Mouse (Mus musculus): ENCODE results near the gene Fstl1. TPM values are rescaled to one million over a fixed set of nuclear protein-coding genes. Genes with fewer than 3 reads are reported as not detected.

The Fstl1 gene
- polyA plus RNA-seq, 1 experiment from 2014 or later: 90.2 TPM

DNA sequence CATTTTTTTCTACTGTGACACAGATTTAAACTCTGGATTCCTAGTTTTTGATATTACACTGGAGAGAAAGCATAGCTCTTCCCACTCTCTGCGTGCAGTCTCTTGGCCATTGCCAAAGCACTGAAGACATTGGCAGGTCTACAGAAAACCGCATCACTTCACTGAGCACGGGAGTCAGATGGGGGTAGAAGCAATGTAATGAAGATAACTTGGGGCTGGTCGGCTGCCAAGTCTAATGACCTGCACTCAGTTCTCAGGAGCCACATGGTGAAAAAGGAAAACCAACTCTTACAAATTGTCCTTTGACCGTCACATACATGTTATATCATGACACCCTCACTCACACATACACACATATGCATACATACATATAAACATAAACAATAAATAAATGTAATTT lies 47.3 kb downstream of the Fstl1 start:
- peak; percentile 30 for DNase-seq (ENCODE audit: low spot score)
- 71% methylated on average over 5 of the region's 5 CpGs for WGBS

GRCm38 (mm10) chr16:37824778-37825505 lies 48.3 kb downstream of the Fstl1 start:
- WGBS: 93% methylated on average over 12 of the region's 12 CpGs
- no peak overlapping the region for H3K4me2 ChIP-seq (ENCODE audit: low read length)
- ATAC-seq (no peak), DNase-seq (ENCODE audit: low spot score) (no peak)
- no peaks in the 10 kb centered on the region for H3K4me1 ChIP-seq (ENCODE audit: control insufficient read depth, insufficient read depth, low read length)
- H3K27ac ChIP-seq (ENCODE audit: low read depth, low read length): no peak overlapping the region
- no peak overlapping the region for H3K4me3 ChIP-seq (ENCODE audit: low read depth, low read length)
- no peak overlapping the region for H3K9ac ChIP-seq (ENCODE audit: low read length)
- peaks cover 72% of the 10 kb centered on the region for H3K36me3 ChIP-seq (ENCODE audit: control insufficient read depth, insufficient read depth, low read length)
- no peaks in the 10 kb centered on the region for H3K27me3 ChIP-seq (replicated peaks; ENCODE audit: control insufficient read depth, insufficient read depth, low read length)
- H3K9me3 ChIP-seq (replicated peaks; ENCODE audit: control insufficient read depth, low read length): no peaks in the 10 kb centered on the region

More for the DNA sequence above, 47.3 kb downstream of the Fstl1 start:
- Histone ChIP-seq H3K9me3 (replicated peaks; ENCODE audit: control insufficient read depth, low read length) (no peaks in the 10 kb centered on the region), H3K9ac (ENCODE audit: low read length) (no peak overlapping the region), H3K4me3 (ENCODE audit: low read depth, low read length) (no peak overlapping the region), H3K4me2 (ENCODE audit: low read length) (no peak overlapping the region), H3K4me1 (ENCODE audit: control insufficient read depth, insufficient read depth, low read length) (no peaks in the 10 kb centered on the region), H3K36me3 (ENCODE audit: control insufficient read depth, insufficient read depth, low read length) (peaks cover 62% of the 10 kb centered on the region), H3K27ac (ENCODE audit: low read depth, low read length) (no peak overlapping the region), H3K27me3 (replicated peaks; ENCODE audit: control insufficient read depth, insufficient read depth, low read length) (no peaks in the 10 kb centered on the region)
- no peak for ATAC-seq

GRCm38 (mm10) chr16:37826286-37826685 lies 49.6 kb downstream of the Fstl1 start:
- ATAC-seq (no peak), DNase-seq (ENCODE audit: low spot score) (no peak)
- Histone ChIP-seq H3K4me2 (ENCODE audit: low read length) (no peak overlapping the region), H3K9ac (ENCODE audit: low read length) (no peak overlapping the region), H3K36me3 (ENCODE audit: control insufficient read depth, insufficient read depth, low read length) (peaks cover 79% of the 10 kb centered on the region), H3K27me3 (replicated peaks; ENCODE audit: control insufficient read depth, insufficient read depth, low read length) (no peaks in the 10 kb centered on the region), H3K4me3 (ENCODE audit: low read depth, low read length) (no peak overlapping the region), H3K27ac (ENCODE audit: low read depth, low read length) (no peak overlapping the region), H3K4me1 (ENCODE audit: control insufficient read depth, insufficient read depth, low read length) (no peaks in the 10 kb centered on the region), H3K9me3 (replicated peaks; ENCODE audit: control insufficient read depth, low read length) (no peaks in the 10 kb centered on the region)
- 93% methylated on average over 3 of the region's 3 CpGs for WGBS

GRCm38 (mm10) chr16:37831041-37831440 lies 54.4 kb downstream of the Fstl1 start:
- H3K4me3 ChIP-seq (ENCODE audit: low read depth, low read length): no peak overlapping the region
- no peaks in the 10 kb centered on the region for H3K9me3 ChIP-seq (replicated peaks; ENCODE audit: control insufficient read depth, low read length)
- no peaks in the 10 kb centered on the region for H3K4me1 ChIP-seq (ENCODE audit: control insufficient read depth, insufficient read depth, low read length)
- WGBS: 79% methylated on average over 7 of the region's 7 CpGs
- ATAC-seq: no peak
- no peaks in the 10 kb centered on the region for H3K27me3 ChIP-seq (replicated peaks; ENCODE audit: control insufficient read depth, insufficient read depth, low read length)
- no peak overlapping the region for H3K4me2 ChIP-seq (ENCODE audit: low read length)
- no peak overlapping the region for H3K27ac ChIP-seq (ENCODE audit: low read depth, low read length)
- no peak for DNase-seq (ENCODE audit: low spot score)
- H3K9ac ChIP-seq (ENCODE audit: low read length): no peak overlapping the region
- H3K36me3 ChIP-seq (ENCODE audit: control insufficient read depth, insufficient read depth, low read length): peaks cover 61% of the 10 kb centered on the region

DNA sequence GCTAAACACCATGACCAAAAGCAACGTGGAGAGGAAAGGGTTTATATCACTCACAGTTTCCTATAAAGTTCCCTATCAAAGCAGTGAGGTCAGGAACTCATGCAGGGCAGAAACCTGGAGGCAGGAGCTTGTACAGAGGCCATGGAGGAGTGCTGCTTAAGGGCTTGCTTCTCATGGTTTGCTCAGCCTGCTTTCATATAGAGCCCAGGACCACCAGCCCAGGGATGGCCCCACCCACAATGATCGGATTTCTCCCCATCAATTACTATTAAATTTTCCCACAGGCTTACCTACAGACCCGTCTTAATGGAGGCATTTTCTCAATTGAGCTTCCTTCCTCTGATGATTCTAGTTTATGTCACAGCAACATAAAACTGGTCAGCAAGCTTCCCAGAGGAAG lies 60.9 kb downstream of the Fstl1 start:
- Histone ChIP-seq H3K4me1 (ENCODE audit: control insufficient read depth, insufficient read depth, low read length) (no peaks in the 10 kb centered on the region), H3K9ac (ENCODE audit: low read length) (no peak overlapping the region), H3K4me2 (ENCODE audit: low read length) (no peak overlapping the region), H3K9me3 (replicated peaks; ENCODE audit: control insufficient read depth, low read length) (no peaks in the 10 kb centered on the region), H3K27ac (ENCODE audit: low read depth, low read length) (no peak overlapping the region), H3K27me3 (replicated peaks; ENCODE audit: control insufficient read depth, insufficient read depth, low read length) (no peaks in the 10 kb centered on the region), H3K36me3 (ENCODE audit: control insufficient read depth, insufficient read depth, low read length) (peaks cover 17% of the 10 kb centered on the region; the same call in 1 of the 2 replicates), H3K4me3 (ENCODE audit: low read depth, low read length) (no peak overlapping the region)
- WGBS: 75% methylated on average over 3 of the region's 3 CpGs
- DNase-seq (ENCODE audit: low spot score) (no peak), ATAC-seq (no peak)

DNA sequence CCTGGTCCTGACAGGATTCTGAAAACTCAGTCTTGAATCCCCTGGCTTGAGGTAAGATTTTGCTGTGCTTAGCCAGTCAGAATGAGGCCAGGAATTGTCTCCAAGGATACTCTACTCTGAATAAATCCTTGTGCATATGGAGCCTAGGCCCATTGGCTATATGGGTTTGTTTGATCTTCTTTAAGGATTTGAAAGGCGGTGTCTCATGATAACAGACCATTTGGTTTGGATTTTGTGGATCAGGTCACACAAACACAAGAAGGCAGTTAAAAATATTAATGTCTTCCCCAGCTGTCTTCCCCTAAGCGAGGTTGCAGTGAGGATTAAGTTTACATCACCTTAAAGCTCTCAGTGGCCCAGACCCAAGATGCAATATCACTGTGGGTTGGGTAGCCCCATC lies 65.8 kb downstream of the Fstl1 start:
- DNase-seq (ENCODE audit: low spot score) (no peak), ATAC-seq (no peak)
- Histone ChIP-seq H3K9me3 (replicated peaks; ENCODE audit: control insufficient read depth, low read length) (no peaks in the 10 kb centered on the region), H3K36me3 (ENCODE audit: control insufficient read depth, insufficient read depth, low read length) (no peaks in the 10 kb centered on the region), H3K9ac (ENCODE audit: low read length) (no peak overlapping the region), H3K27ac (ENCODE audit: low read depth, low read length) (no peak overlapping the region), H3K4me1 (ENCODE audit: control insufficient read depth, insufficient read depth, low read length) (no peaks in the 10 kb centered on the region), H3K4me3 (ENCODE audit: low read depth, low read length) (no peak overlapping the region), H3K27me3 (replicated peaks; ENCODE audit: control insufficient read depth, insufficient read depth, low read length) (no peaks in the 10 kb centered on the region), H3K4me2 (ENCODE audit: low read length) (no peak overlapping the region)
- WGBS: 90% methylated on average over 2 of the region's 2 CpGs

GRCm38 (mm10) chr16:37843740-37844139 lies 67.1 kb downstream of the Fstl1 start:
- 92% methylated on average over 12 of the region's 12 CpGs for WGBS
- Histone ChIP-seq H3K4me2 (ENCODE audit: low read length) (no peak overlapping the region), H3K27ac (ENCODE audit: low read depth, low read length) (no peak overlapping the region), H3K36me3 (ENCODE audit: control insufficient read depth, insufficient read depth, low read length) (no peaks in the 10 kb centered on the region), H3K4me3 (ENCODE audit: low read depth, low read length) (no peak overlapping the region), H3K4me1 (ENCODE audit: control insufficient read depth, insufficient read depth, low read length) (no peaks in the 10 kb centered on the region), H3K9me3 (replicated peaks; ENCODE audit: control insufficient read depth, low read length) (no peaks in the 10 kb centered on the region), H3K27me3 (replicated peaks; ENCODE audit: control insufficient read depth, insufficient read depth, low read length) (no peaks in the 10 kb centered on the region), H3K9ac (ENCODE audit: low read length) (no peak overlapping the region)
- ATAC-seq: no peak
- DNase-seq (ENCODE audit: low spot score): no peak

DNA sequence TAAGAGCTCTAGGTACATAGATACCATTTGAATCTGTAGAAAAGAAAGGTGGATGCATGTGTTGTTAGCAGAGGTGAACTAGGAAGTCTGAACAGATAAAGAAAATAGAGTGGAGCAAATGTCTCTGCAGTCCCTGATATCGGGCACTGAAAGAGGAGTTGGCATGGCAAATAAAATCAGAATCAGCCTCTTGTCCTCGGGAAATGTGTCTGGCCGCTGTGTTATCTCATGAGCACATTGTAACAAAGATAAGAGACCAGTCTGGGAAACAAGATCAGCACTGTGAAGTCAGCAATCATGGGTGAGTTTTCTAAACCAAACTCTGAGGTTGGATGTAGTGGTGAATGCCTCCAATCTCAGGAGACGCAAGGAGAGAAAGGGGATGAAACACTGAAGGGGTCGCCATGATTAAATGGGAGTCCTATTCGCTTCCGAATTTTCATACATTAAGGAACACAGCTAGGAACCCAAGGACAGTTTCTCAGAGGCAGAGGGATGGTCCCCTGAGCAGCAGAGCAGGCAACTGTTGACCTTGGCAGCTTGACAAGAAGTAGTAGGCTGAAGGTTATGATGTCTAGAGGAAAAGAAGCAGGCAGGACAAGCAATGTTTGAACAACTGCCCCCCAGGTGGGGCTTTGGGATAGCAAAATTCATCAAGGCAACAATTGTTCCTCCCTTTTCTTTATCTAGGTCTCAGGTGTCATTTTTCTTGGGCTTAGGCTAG lies 68.7 kb downstream of the Fstl1 start:
- ATAC-seq (no peak), DNase-seq (ENCODE audit: low spot score) (no peak)
- H3K4me1 ChIP-seq (ENCODE audit: control insufficient read depth, insufficient read depth, low read length): no peaks in the 10 kb centered on the region
- H3K9ac ChIP-seq (ENCODE audit: low read length): no peak overlapping the region
- 90% methylated on average over 7 of the region's 7 CpGs for WGBS
- no peaks in the 10 kb centered on the region for H3K27me3 ChIP-seq (replicated peaks; ENCODE audit: control insufficient read depth, insufficient read depth, low read length)
- H3K4me2 ChIP-seq (ENCODE audit: low read length): no peak overlapping the region
- H3K27ac ChIP-seq (ENCODE audit: low read depth, low read length): no peak overlapping the region
- no peaks in the 10 kb centered on the region for H3K36me3 ChIP-seq (ENCODE audit: control insufficient read depth, insufficient read depth, low read length)
- H3K4me3 ChIP-seq (ENCODE audit: low read depth, low read length): no peak overlapping the region
- no peaks in the 10 kb centered on the region for H3K9me3 ChIP-seq (replicated peaks; ENCODE audit: control insufficient read depth, low read length)

GRCm38 (mm10) chr16:37847081-37847480 lies 70.4 kb downstream of the Fstl1 start:
- no peak for DNase-seq (ENCODE audit: low spot score)
- WGBS: 88% methylated on average over 3 of the region's 3 CpGs
- Histone ChIP-seq H3K9me3 (replicated peaks; ENCODE audit: control insufficient read depth, low read length) (no peaks in the 10 kb centered on the region), H3K4me2 (ENCODE audit: low read length) (no peak overlapping the region), H3K36me3 (ENCODE audit: control insufficient read depth, insufficient read depth, low read length) (no peaks in the 10 kb centered on the region), H3K9ac (ENCODE audit: low read length) (no peak overlapping the region), H3K27ac (ENCODE audit: low read depth, low read length) (no peak overlapping the region), H3K27me3 (replicated peaks; ENCODE audit: control insufficient read depth, insufficient read depth, low read length) (no peaks in the 10 kb centered on the region), H3K4me1 (ENCODE audit: control insufficient read depth, insufficient read depth, low read length) (no peaks in the 10 kb centered on the region), H3K4me3 (ENCODE audit: low read depth, low read length) (no peak overlapping the region)
- no peak for ATAC-seq
